Mouse (Mus musculus) hindbrain, embryonic 14.5 days (tissue): Measurements from ENCODE around the gene Baz2b. TPM values are rescaled to one million over a fixed set of nuclear protein-coding genes. Genes with fewer than 3 reads are reported as not detected.
"Not testable (repeated sequence)": the region's sequence is repeated elsewhere in the genome, so short reads cannot be mapped to it uniquely, and the experiment has no call there.

Experiments
- ATAC-seq: fragments of 200-750 bp; cut with Nextera tagmentation; 2 replicates; pipeline ENCODE4 v1.8.0; 2017; ENCODE audit warnings: moderate number of reproducible peaks, mild to moderate bottlenecking, moderate TSS enrichment, moderate library complexity; ENCODE audit not compliant: low FRiP score
- DNase-seq: peaks from one replicate; pipeline ENCODE4 v3.0.0-alpha.2; 2015; ENCODE audit warnings: low spot score
- H3K27ac ChIP-seq: fragments of 300-500 bp; sonication (generic); 2 replicates; pipeline ENCODE4 v1.5.1; 2014; ENCODE audit warnings: mild to moderate bottlenecking, moderate library complexity
- H3K27me3 ChIP-seq: fragments of 300-500 bp; sonication (generic); 2 replicates; pipeline ENCODE4 v1.6.1; 2014; ENCODE audit warnings: mild to moderate bottlenecking, low read length, mixed read lengths; ENCODE audit not compliant: control insufficient read depth, insufficient read depth
- H3K36me3 ChIP-seq: fragments of 300-500 bp; sonication (generic); replicated peaks from 2 replicates; pipeline ENCODE4 v1.6.1; 2014; ENCODE audit not compliant: control insufficient read depth, insufficient read depth
- H3K4me1 ChIP-seq: fragments of 300-500 bp; sonication (generic); replicated peaks from 2 replicates; pipeline ENCODE4 v1.6.1; 2014; ENCODE audit warnings: antibody characterized with exemption, low read length, mixed read lengths; ENCODE audit not compliant: control insufficient read depth, insufficient read depth
- H3K4me2 ChIP-seq: fragments of 300-500 bp; sonication (generic); replicated peaks from 2 replicates; pipeline ENCODE4 v1.6.1; 2014; ENCODE audit warnings: mild to moderate bottlenecking, moderate library complexity
- H3K4me3 ChIP-seq: fragments of 300-500 bp; sonication (generic); replicated peaks from 2 replicates; pipeline ENCODE4 v1.5.1; 2014; ENCODE audit warnings: mild to moderate bottlenecking, low read length
- H3K9ac ChIP-seq: fragments of 300-500 bp; sonication (generic); 2 replicates; pipeline ENCODE4 v1.6.1; 2014
- H3K9me3 ChIP-seq: fragments of 300-500 bp; sonication (generic); 2 replicates; pipeline ENCODE4 v1.6.1; 2016; ENCODE audit warnings: low read length; ENCODE audit not compliant: control insufficient read depth
- WGBS: fragments of 180-500 bp; shearing (Covaris S2); extraction: QIAGEN DNeasy Blood & Tissue Kit; methylation state at CpG from one replicate; pipeline ENCODE4 v1.1.7; 2014; 5-methylcytosine and 5-hydroxymethylcytosine counted together
- polyA plus RNA-seq: library from polyadenylated mRNA; unstranded; fragments of >200 nt; fragmentation: Nextera tagmentation; extraction: Ambion mirVana; gene quantifications from 2 replicates; pipeline ENCODE4 v1.2.1, GENCODE M21; 2014

The Baz2b gene
- polyA plus RNA-seq, 1 experiment from 2014 or later, result 81.2 TPM

DNA sequence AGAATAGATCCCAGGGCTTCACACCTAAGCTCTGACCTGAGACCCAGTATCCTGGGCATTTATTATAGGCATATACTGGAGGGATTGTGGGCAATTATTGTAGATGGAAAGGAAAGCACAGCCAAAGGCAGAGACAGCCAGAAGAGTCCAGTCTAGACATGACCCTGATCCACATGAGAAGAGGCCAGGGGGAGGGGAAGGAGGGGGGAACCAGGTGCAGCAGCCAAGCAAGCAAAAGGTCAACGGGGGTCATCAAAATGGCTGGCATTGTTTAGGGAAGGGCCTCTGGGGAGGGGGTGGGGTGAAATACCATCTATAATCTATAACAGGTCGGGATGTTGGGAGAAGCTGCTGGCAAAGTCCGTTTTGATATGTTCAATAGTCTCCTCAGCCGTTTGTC, 128.8 kb downstream of the Baz2b start:
- DNase-seq, result no peak
- no peak overlapping the region for H3K4me3 ChIP-seq

DNA sequence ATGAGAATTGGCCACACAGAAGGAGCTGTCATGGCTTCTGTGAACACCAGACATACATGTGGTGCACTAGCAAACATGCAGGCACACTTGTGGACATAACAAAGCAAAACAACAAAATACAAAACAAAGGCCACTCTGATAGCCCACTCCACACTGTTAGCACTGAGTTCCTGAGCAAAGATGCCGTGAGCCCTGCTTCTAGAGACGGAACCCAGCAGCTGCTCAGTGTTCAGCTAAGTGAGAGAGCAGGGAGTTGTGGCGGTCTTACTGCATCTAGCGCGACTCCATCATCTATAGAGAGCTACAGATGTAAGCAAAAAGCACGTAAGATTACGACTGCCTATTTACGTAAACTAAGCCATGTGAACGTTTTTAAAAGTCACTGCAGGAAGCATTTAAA, 132.0 kb downstream of the Baz2b start:
- Histone ChIP-seq H3K27me3 (no peaks in the 10 kb centered on the region), H3K4me2 (no peak overlapping the region), H3K9ac (no peak overlapping the region), H3K4me3 (no peak overlapping the region), H3K36me3 (peaks cover 7% of the 10 kb centered on the region; the same call in 1 of the 2 replicates), H3K9me3 (no peaks in the 10 kb centered on the region), H3K4me1 (peaks cover 17% of the 10 kb centered on the region; the same call in 1 of the 2 replicates), H3K27ac (no peak overlapping the region; the same call in 1 of the 2 replicates)
- no peak for ATAC-seq
- no peak for DNase-seq
- 59% methylated on average over 9 of the region's 9 CpGs for WGBS

More for the DNA sequence above, 128.8 kb downstream of the Baz2b start:
- no peaks in the 10 kb centered on the region for H3K9me3 ChIP-seq
- ATAC-seq, result no peak
- H3K27me3 ChIP-seq, result no peaks in the 10 kb centered on the region
- H3K4me1 ChIP-seq, result peaks cover 22% of the 10 kb centered on the region
- no peak overlapping the region for H3K27ac ChIP-seq
- H3K9ac ChIP-seq, result no peak overlapping the region
- H3K36me3 ChIP-seq, result no peaks in the 10 kb centered on the region
- H3K4me2 ChIP-seq, result no peak overlapping the region
- WGBS, result 64% methylated on average over 4 of the region's 4 CpGs

DNA sequence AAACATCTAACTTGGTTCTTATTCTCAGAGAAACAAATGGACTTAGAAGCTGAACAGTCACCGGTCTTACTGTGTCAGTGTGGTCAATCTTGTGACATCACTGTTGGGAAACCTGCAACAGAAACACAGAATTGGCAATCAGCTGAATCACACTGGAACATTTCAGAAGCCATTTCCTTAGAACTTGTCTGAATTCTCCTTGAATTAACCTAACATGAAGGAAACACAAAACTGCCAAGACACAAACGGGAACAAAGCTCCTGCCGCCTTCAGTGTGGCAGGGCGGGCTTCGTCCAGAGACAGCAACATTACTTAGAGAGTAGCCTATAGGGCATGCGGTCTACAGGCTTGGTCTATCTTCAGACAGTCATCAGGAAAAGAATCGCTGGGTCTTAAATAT, 132.8 kb downstream of the Baz2b start:
- no peak overlapping the region for H3K4me2 ChIP-seq
- peak overlapping the region; percentile 3; the same call in 1 of the 2 replicates for H3K27ac ChIP-seq
- H3K4me3 ChIP-seq, result no peak overlapping the region
- H3K27me3 ChIP-seq, result no peaks in the 10 kb centered on the region
- DNase-seq (no peak), ATAC-seq (no peak)
- H3K36me3 ChIP-seq, result peaks cover 7% of the 10 kb centered on the region; the same call in 1 of the 2 replicates
- H3K9me3 ChIP-seq, result no peaks in the 10 kb centered on the region
- H3K4me1 ChIP-seq, result peaks cover 17% of the 10 kb centered on the region; the same call in 1 of the 2 replicates
- WGBS, result 30% methylated on average over 7 of the region's 7 CpGs
- no peak overlapping the region for H3K9ac ChIP-seq

DNA sequence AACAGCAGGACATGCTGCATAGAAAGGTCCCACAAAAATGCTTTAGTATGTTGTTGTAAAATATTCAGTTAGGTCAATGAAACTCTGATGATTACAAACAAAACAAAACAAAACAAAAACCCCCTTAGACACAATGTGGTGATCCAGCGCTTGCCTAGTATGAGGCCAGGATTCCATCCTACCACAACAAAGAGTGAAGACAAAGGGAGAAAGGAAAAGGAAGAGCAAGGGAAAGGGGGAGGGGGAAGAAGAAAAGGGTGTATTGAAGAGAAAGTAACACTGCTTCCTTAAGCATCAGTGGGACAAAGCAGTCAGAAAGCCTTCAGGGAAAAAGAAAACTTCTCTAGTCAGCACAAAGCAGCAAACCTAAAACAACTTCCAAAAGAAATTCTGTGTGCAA, 133.6 kb downstream of the Baz2b start:
- Histone ChIP-seq H3K9me3 (no peaks in the 10 kb centered on the region), H3K4me1 (peaks cover 17% of the 10 kb centered on the region; the same call in 1 of the 2 replicates), H3K36me3 (peaks cover 7% of the 10 kb centered on the region; the same call in 1 of the 2 replicates), H3K9ac (no peak overlapping the region), H3K27me3 (no peaks in the 10 kb centered on the region), H3K27ac (no peak overlapping the region), H3K4me3 (no peak overlapping the region), H3K4me2 (no peak overlapping the region)
- ATAC-seq (no peak), DNase-seq (no peak)
- 12% methylated on average over 1 of the region's 1 CpGs for WGBS

DNA sequence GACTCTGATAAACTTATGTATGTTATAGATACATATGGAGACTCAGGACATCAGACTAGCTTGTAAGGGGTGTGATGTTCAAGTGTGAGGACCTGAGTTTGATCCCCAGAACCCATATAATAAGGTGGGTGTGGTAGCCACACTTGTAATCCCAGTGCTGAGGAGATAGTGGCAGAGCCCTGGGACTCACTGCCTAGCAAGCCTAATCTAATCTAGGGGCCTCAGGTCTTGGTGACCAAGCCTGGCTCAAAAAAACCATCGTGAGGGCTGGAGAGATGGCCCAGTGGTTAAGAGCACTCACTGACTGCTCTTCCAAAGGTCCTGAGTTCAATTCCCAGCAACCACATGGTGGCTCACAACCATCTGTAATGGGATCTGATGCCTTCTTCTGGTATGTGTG, 135.8 kb downstream of the Baz2b start:
- H3K4me3 ChIP-seq, ATAC-seq, H3K9me3 ChIP-seq, H3K27me3 ChIP-seq, H3K4me2 ChIP-seq, DNase-seq, H3K27ac ChIP-seq, H3K9ac ChIP-seq, H3K36me3 ChIP-seq: not testable (repeated sequence)
- 88% methylated on average over 1 of the region's 1 CpGs for WGBS
- H3K4me1 ChIP-seq, result peaks cover 17% of the 10 kb centered on the region; the same call in 1 of the 2 replicates

DNA sequence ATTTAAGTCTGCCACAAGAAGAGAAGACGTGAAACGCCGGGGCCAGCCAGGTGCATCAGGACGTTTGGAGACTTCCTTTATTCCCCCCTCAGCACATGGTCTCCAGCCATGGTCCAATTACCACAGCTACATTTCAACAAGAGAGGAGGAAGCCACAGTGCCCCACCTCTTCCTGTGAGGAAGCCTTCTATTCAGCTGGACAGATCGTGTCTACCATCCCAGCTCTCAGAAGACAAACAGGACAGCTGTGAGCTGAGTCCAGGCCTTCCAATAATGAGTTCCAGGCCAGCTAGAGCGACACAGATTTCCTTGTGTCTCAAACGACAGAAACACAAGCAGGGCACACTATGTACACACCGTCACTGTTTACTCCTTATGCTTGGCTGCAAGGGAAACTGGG, 137.8 kb downstream of the Baz2b start:
- no peak overlapping the region for H3K4me2 ChIP-seq
- H3K4me3 ChIP-seq, result no peak overlapping the region
- no peak overlapping the region for H3K9ac ChIP-seq
- H3K9me3 ChIP-seq, result no peaks in the 10 kb centered on the region
- peaks cover 7% of the 10 kb centered on the region; the same call in 1 of the 2 replicates for H3K36me3 ChIP-seq
- WGBS, result 67% methylated on average over 8 of the region's 8 CpGs
- peaks cover 6% of the 10 kb centered on the region; the same call in 1 of the 2 replicates for H3K4me1 ChIP-seq
- H3K27ac ChIP-seq, result no peak overlapping the region
- no peak for ATAC-seq
- DNase-seq, result no peak
- H3K27me3 ChIP-seq, result no peaks in the 10 kb centered on the region

DNA sequence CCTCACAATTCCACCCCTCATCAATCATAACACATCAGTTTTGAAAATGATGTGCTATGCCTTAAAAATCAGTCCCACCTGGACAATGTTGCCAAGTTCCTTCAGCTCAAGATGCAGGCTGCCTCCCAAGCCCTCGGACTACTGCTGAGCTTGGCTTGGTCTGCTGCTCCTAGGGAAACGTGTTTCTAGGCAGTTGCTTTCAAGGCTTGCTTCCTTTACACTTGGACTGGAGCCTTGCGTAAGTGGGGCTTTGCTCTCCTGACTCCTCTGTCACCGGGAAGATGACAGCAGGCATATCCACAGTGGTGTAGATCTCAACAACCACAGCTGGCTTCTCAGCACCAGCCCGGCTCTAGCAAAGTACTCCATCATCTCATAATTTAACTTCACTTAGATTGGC, 138.7 kb downstream of the Baz2b start:
- Histone ChIP-seq H3K36me3 (peaks cover 7% of the 10 kb centered on the region; the same call in 1 of the 2 replicates), H3K27ac (no peak overlapping the region), H3K4me3 (no peak overlapping the region), H3K9me3 (no peaks in the 10 kb centered on the region), H3K4me1 (0 out of 2 replicates have a peak, but pooled peaks cover under 1% of the 10 kb centered on the region), H3K27me3 (no peaks in the 10 kb centered on the region), H3K4me2 (no peak overlapping the region), H3K9ac (no peak overlapping the region)
- DNase-seq (no peak), ATAC-seq (no peak)
- 76% methylated on average over 5 of the region's 5 CpGs for WGBS

DNA sequence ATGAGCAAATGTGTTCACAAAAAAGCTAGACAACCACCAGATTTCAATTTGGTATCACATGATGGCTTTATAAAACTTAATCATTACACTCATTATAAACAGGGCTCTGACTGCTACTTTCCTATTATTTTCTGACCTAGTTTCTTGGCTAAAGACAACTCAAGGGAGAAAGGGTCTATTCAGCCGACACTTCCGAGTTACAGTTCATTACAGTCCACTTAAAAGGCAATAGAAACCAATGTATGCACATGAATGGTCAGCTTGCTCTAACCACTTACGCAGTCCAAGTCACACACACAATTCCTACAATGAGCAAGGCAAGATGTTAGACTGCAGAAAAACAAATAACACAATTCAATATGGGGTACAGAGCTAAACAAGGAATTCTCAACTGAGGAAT, 141.2 kb downstream of the Baz2b start:
- 54% methylated on average over 3 of the region's 3 CpGs for WGBS
- ATAC-seq, result no peak
- DNase-seq, result no peak
- Histone ChIP-seq H3K4me3 (no peak overlapping the region), H3K4me1 (no peaks in the 10 kb centered on the region), H3K27me3 (no peaks in the 10 kb centered on the region), H3K27ac (no peak overlapping the region), H3K9ac (no peak overlapping the region), H3K36me3 (peaks cover 13% of the 10 kb centered on the region; the same call in 1 of the 2 replicates), H3K4me2 (no peak overlapping the region), H3K9me3 (no peaks in the 10 kb centered on the region)

DNA sequence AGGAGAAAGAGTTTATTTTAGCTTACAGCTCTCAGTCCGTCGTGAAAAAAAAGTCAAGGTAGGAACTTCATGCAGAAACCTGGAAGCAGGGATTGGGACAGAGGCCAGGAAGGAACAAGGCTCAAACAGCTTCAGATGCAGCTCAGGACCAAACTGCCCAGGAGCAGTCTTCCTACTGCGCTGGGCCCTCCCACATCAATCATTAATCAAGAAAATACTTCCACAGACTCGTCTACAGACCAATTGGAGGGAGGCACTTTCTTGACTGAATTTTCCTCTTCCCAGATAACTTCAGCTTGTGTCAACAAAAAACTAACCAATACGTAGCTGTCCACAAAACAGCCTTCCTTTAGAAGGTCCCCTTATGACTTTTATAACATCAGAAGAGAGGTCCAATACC, 144.2 kb downstream of the Baz2b start:
- ATAC-seq (no peak), DNase-seq (no peak)
- Histone ChIP-seq H3K9ac (no peak overlapping the region), H3K36me3 (peaks cover 13% of the 10 kb centered on the region; the same call in 1 of the 2 replicates), H3K4me2 (no peak overlapping the region), H3K4me3 (no peak overlapping the region), H3K9me3 (no peaks in the 10 kb centered on the region), H3K27me3 (no peaks in the 10 kb centered on the region), H3K27ac (no peak overlapping the region), H3K4me1 (no peaks in the 10 kb centered on the region)
- WGBS, result 90% methylated on average over 5 of the region's 5 CpGs
